Mouse (Mus musculus): Measurements from ENCODE around the gene Carns1.
A peak's percentile ranks its signal among the peaks of the same experiment; 100 is the strongest.
"Not testable (repeated sequence)": the region's sequence is repeated elsewhere in the genome, so short reads cannot be mapped to it uniquely, and the experiment has no call there.

The Carns1 gene

DNA sequence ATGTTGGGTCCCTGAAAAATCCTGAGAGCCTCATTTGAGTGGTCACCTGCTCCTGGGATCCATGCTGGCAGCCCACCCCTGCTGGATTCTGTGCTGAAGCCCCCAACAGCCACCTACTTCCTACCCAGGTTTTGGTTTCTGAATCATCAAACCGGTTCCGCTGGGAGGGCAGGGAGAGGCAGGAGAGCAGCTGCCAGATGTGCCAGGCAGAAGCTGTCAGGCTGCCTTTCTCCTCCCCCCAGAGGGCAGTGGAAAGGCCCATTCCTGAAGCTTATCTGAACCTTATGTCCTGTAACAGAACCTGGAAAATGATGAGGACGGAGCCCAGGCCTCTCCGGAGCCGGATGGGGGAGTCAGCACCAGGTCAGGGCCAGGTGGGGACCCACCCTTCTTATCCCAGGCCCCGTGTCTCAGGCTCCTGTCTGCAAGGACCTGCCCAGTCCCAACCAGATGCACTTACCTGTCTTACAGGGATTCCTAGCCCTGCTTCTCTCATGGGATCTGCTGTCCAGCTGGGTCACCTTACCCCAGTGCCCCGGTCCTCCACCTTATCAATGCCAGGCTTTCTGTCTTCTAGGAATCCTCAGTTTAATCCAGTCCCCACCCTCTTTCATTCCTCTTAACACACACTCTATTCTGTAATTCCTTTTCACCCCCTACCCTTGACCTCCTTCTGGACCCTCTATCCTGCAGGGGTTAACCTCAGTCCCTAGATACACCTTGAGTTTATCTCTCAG lies 48.4 kb downstream of the Carns1 start:
- DNase-seq: peak; percentile 96

DNA sequence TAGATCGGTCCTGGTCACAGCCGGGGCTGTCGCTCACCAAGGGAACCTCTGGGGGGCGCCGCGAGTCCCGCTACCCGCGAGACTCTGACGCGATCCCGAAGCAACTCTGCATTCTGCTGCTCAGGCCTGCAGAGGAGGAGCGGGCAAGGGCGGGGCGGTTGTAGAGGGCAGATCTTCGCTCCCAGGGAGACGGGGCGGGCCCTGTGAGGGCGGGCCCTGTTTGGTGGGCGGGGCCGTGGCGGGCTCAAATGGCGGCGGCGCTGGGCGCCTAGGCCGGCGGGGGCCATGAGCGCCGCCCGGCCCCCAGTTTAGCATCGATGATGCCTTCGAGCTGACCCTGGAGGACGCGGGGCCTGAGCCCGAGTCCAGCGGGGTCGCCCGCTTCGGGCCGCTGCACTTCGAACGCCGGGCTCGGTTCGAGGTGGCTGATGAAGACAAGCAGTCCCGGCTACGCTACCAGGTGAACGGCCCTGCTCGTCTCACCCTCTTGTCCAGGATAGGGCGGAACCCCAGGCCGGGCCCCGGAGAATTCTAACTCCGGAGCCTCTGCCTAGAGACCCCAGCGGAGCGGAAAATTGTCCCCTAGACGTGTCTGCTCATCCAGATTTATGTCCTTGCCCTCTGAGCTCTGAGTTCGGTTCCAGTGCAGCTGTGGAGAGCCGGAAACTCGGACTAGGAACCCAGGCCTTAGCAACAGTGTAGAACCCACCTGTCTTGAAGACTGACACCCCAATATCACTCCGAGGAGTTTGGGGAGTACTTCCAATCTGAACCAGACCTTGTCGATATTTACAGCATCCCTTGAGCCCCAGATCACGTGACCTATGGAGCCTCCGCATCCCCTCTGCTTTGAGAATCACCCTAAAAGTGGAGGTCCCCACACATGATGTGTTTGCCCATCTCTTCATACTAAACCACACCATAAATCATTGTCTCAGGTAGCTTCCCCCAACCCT lies 49.3 kb downstream of the Carns1 start, which contains the start of gene Aip:
Gene Aip (minus strand): TSS at position 118 of the 956 bp plus-strand sequence.
- peak; percentile 100 for DNase-seq

DNA sequence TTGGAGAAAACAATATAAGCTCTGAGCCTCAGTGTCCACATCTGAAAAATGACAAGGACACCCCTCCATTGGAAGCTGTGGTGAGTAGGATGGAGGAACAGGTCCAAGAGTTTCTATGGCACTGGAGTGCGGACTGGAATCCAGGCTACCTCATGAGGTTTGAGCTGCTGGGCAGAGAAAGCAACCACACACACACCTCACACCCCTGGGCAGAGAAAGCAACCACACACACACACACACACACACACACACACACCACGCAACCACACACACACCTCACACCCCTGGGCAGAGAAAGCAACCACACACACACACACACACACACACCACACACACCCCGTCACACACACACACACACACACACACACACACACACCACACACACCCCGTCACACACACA lies 50.0 kb downstream of the Carns1 start:
- DNase-seq: not testable (repeated sequence)

DNA sequence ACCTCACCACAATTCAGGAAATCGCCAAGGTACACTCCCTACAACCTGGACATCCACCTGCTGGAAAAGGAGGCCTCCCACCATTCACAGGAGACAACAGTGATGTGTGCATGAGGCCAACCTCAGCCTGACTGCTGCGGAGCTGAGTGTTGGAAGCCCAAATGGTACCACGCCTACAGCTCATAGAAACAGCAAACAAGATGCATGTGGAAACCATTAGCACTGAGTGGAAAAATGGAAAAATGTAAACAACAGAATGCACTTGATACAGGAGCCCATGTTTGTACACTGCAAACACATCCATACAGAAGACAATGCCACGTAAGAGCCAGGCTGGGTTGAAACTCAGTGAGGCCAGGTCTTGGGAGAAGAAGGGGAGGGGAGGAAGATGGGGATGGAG lies 50.8 kb downstream of the Carns1 start:
- DNase-seq: no peak

DNA sequence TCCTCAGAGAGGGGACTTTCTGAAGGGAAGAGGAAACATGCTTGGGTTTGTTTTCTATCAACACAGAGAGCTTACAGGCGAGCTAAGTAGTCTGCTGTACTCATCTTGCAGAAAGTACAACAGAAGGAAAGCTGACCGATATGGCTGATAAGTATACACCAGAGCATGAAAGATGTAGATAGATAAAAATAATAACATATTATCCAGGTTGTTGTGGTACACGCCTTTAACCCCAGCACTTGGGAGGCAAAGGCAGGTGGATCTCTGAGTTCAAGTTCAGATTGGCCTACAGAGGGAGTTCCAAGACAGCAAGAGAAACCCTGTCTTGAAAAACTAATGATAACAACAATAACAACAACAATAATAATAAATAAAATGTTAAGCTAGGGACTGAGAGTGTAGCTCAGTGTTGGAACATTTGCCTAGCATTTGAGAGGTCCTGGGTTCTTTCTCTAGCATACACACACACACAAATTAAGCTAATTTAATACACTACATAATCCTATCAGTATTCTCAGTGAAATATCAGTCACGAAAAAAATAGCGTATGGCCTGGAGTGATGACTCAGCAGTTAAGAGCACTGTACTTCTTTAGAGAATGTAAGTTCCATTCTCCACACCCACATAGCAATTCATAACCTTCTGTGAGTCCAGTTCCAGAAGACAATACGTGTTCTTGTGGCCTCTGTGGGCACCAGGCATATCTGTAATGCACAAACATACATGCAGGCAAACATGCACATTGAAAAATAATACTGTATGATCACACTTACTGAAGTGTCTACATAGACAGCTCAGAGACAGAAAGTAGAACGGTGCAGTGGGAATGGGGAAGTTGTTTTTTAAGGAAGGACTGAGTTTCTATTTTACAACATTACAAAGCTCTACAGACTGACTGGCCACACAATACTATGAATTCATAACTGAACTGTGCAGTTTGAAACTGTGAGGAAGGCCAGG lies 52.6 kb downstream of the Carns1 start:
- no peak for DNase-seq

DNA sequence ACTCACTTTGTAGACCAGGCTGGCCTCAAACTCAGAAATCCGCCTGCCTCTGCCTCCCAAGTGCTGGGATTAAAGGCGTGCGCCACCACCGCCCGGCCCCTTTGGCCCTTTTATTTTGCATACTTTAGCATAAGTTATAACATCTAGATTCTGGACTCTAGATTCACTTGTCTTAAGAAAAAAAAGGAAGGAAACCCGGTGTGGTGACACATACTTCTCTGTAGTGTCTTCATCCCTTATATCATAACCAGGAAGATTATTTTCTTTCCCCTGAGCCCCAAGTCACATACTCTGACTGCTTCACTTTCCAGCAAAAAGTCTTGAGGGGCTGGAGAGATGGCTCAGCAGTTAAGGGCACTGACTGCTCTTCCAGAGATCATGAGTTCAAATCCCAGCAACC lies 53.4 kb downstream of the Carns1 start:
- DNase-seq: not testable (repeated sequence)

DNA sequence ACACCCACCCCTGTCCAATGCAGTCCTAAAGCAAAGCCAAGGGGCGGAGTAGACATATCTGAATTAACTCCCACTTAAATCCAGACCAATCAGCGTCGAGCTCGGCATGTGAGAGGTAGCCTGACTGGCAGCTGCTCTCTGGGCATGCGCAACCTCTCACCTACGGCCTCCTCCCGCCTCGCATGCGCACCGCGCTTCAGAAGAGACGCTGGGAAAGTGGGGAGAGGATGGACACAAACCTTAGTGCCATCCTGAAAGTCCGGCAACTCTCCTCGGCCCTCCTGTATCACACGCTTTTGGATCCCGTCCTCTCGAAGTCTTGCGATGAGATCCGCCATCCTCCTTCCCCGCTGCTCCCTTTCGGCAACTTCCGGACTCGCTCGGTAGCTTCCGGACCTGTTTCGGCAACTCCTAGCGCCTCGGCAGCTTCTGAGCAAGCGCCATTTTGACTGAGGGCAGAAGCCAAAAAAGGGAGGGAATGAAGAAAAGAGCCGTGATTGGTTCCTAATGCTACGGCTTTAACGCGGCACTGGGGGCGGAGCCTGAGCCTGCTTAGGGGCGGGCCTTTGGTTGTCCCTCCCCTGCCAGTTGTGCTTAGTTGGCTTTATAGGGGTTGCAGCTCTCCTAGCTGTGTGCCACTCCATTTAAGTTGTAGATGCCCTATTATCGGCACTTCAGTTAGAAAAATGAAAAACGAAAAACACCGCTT lies 54.0 kb downstream of the Carns1 start:
- DNase-seq: peak; percentile 100

DNA sequence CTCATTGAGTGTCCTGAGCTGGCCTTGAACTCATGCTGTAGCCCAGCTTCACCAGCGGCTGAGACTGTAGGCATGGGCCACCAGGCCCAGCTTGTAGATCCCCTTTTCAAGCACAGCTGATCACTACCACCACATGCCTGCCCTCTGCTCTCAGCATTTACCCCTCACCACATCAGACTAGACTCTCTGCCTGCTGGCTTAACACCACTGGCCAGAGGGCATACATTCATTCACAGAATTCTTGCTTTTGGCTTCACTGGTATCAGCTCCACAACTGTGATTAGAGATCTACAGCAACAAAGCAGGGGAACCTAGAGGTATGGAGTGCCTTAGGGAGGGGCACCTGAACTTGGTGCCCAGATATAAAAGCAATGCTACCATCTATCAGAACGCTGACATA lies 54.8 kb downstream of the Carns1 start:
- no peak for DNase-seq

DNA sequence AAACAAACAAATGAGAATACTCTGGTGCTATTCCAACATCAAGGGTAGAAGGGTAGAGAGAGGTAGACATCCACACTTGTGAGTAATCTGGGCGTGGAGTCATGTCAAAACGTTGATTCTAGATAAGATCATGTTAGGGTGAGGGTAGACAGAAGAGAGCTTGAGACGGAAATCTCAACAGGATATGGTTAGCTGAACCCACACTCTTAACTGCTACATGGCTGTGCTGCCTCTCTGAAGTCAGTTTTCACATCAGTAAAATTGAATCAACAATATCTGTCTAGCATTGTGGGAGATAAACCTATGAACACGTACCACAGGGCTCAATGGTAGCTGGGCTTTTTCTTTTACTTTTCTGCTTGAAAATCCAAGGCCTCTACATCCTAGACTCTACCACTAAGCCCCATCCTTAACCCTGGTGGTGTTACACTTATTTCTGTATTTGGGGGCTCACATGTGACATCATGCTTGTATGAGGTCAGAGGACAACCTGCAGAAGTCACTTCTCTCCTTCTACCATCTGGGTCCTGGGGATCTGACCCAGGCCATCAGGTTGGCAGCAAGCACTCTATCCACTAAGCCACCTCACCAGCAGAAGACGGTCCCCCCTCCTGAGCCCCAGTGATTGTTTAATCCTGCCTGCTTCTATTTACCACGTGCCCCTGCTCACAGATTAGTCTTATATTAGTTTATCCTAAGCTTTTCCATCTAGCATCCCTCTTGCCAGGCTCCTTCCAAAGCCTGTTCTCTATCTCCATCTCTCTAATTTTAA lies 55.4 kb downstream of the Carns1 start:
- DNase-seq: no peak

DNA sequence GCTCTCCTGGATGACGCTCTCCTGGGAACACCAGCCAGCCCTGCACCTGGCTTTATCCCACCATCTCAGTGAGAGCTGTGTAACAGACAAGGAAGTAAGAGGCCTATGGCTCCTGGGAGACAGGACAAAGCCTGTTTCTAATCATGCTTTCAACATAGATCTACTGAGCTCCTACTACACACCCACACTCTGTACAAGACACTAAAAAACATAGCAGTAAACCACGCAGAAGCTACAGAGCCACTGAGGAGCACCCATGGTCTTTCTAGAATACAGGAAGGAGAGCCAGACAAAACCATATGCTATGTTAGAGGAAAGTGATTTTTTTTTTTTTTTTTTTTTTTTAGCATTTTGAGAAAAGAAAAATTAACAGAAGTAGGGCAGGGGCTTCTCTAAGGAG lies 56.9 kb downstream of the Carns1 start:
- no peak for DNase-seq

DNA sequence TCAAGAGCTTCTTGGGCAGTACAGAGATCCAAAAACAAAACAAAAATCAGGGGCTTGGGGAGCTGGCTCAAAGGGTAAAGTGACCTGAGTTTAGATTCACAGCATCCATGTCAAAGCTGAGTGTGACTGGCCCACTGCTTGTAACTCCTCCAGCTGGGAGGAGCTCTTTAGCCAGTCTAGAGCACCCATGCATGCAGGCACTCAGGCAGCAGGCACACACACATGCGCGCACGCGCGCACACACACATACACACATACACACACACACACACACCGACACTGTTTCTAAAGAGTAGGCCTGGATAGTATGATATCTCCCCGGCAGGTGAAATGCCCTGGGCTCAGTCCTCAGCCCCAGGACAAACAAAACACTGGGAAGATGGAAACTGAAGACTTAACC lies 58.3 kb downstream of the Carns1 start:
- DNase-seq: no peak

DNA sequence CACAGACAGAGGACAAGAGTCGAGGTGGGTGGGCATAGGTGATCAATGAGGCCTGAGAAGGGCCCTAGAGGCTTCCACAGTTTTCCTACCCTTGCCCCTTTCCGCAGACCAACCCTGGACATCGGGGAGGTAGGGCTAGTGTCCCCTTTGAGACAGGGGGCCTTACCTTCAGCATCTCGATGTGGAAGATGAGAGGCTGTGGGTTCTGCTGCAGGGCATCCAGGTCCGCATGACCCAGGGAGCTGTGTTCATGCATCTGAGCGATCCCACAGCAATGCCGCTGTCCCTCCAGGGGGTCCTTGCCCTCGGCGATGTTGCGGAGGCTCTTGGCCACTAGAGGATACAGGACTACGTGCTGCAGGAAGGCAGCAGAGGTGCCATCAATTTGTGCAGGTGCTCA lies 59.5 kb downstream of the Carns1 start:
- peak; percentile 92 for DNase-seq

DNA sequence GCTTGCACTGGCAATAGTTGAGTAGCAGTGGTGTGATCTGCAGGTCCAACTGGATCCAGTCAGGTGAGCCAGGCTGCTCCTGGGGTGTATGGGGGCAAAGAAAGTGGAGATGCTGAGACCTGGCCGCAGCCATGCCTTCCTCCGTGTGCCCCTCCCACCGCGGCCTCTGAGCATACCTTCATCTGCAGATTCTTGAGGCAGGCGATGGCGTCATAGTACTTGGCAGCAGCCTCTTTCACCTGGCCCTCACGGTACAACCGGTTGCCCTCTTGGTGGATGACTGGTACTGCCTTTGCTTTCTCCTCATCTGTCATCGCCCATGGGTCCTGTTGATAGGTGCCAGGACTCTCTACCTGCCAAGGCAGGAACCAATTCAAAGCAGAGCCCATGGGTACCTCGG lies 60.1 kb downstream of the Carns1 start:
- peak; percentile 81 for DNase-seq

DNA sequence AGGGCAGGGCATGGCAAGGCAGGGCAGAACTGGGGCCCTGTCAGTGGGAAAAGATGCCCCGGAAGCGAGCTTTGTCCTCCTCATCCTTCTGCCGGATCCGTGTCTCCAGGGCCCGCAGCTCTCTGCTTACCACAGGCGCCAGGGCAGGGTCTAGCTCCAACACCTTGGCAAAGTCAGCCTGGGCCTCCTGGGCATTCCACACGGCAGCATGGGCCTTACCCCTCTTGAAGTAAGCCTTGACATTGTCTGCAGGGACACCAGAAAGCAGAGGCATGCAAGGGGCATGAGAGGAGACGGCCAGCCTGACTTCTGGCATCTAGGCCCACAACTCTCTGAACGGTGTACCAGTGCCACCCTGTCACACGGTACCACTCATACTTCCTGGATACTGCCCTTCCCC lies 60.7 kb downstream of the Carns1 start:
- peak; percentile 92 for DNase-seq
